Mouse (Mus musculus): ENCODE data around the gene Hcn3. TPM values are rescaled to one million over a fixed set of nuclear protein-coding genes. Genes with fewer than 3 reads are reported as not detected.

Hcn3 gene
- total and polyA plus RNA-seq, 2 experiments from 2014 or later, result 38.1 to 85.7 TPM

DNA sequence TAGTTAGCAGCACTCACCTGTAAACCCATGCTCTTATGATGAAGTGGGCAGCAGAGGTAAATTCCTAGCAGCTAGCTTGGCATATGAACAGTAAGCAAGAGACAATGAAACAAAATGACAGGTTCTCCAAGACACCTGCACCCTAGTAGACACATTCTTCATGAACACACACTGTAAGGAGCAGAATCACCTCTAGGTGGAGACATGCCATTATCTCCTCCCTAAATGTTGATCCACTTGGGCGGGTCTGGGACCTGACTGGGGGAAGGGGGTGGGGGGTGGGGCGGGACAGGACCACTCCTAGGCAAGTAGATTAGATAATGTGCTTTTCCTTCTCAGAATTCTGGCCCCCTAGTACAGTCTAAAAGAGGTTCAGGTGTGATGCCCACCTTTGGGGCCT lies 44.5 kb downstream of the Hcn3 start:
- Histone ChIP-seq H3K4me1 (ENCODE audit: insufficient read depth, low read length) (no peaks in the 10 kb centered on the region), H3K36me3 (ENCODE audit: insufficient read depth, low read length) (no peaks in the 10 kb centered on the region), H3K4me3 (ENCODE audit: low read length) (no peak overlapping the region), H3K27me3 (ENCODE audit: insufficient read depth, low read length) (no peaks in the 10 kb centered on the region), H3K9me3 (ENCODE audit: low read length) (no peaks in the 10 kb centered on the region), H3K4me2 (ENCODE audit: low read depth, low read length) (no peak overlapping the region), H3K9ac (replicated peaks; ENCODE audit: low read length) (no peak overlapping the region), H3K27ac (no peak overlapping the region)
- DNase-seq (ENCODE audit: low spot score) (peak; percentile 30), ATAC-seq (no peak)
- TF ChIP-seq CTCF (IDR thresholded peaks at IDR 0.05; ENCODE audit: low read depth), result peak; percentile 61
- WGBS, result 9% methylated on average over 2 of the region's 2 CpGs

DNA sequence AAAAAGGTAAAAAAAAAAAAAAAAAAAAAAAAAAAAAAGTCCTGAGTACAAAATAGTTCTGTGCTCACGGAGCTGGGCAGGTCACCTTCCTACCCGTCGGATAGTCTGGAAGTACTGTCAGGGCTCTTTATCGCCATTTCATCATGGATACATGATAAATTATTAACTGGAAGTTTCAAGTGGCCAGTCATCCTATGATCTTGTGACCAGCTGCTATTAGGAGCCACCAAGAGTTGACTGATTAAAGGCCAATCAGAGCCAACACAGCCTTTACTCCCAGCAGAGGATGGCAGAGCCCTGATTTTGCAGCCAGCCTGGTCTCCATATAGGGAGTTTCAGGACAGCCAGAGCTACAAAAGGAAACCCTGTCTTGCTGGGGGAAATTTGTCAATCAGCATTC lies 46.9 kb downstream of the Hcn3 start:
- Histone ChIP-seq H3K4me3 (ENCODE audit: low read length) (no peak overlapping the region), H3K27ac (no peak overlapping the region), H3K27me3 (ENCODE audit: insufficient read depth, low read length) (no peaks in the 10 kb centered on the region), H3K9ac (replicated peaks; ENCODE audit: low read length) (no peak overlapping the region), H3K36me3 (ENCODE audit: insufficient read depth, low read length) (no peaks in the 10 kb centered on the region), H3K9me3 (ENCODE audit: low read length) (no peaks in the 10 kb centered on the region), H3K4me1 (ENCODE audit: insufficient read depth, low read length) (no peaks in the 10 kb centered on the region), H3K4me2 (ENCODE audit: low read depth, low read length) (no peak overlapping the region)
- no peak for TF ChIP-seq CTCF (IDR thresholded peaks at IDR 0.05; ENCODE audit: low read depth)
- DNase-seq (ENCODE audit: low spot score) (no peak), ATAC-seq (no peak)
- WGBS, result 85% methylated on average over 4 of the region's 4 CpGs

DNA sequence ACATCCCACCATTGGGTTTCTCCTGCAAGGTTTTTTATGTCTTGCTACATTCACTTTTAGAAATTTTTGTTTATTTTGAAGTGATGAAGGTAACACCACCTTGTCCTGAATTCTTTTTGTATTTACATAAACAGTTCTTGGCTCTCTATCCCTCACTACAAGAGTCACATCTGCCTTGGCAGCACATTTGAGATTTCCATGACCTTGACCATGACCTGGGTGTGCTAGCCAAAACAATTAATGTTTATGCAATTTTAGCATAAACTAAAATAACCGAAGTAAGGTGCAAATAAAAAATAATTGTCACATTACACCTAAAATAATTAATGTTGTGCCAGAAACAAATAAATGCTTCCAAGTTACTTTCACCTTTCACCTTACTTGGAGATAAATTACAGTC lies 51.9 kb downstream of the Hcn3 start:
- Histone ChIP-seq H3K4me3 (ENCODE audit: low read length) (no peak overlapping the region), H3K27me3 (ENCODE audit: insufficient read depth, low read length) (no peaks in the 10 kb centered on the region), H3K36me3 (ENCODE audit: insufficient read depth, low read length) (no peaks in the 10 kb centered on the region), H3K9ac (replicated peaks; ENCODE audit: low read length) (no peak overlapping the region), H3K4me2 (ENCODE audit: low read depth, low read length) (no peak overlapping the region), H3K4me1 (ENCODE audit: insufficient read depth, low read length) (no peaks in the 10 kb centered on the region), H3K27ac (no peak overlapping the region), H3K9me3 (ENCODE audit: low read length) (no peaks in the 10 kb centered on the region)
- TF ChIP-seq CTCF (IDR thresholded peaks at IDR 0.05; ENCODE audit: low read depth), result no peak
- no peak for DNase-seq (ENCODE audit: low spot score)
- ATAC-seq, result no peak
- WGBS, result 77% methylated on average over 1 of the region's 1 CpGs

DNA sequence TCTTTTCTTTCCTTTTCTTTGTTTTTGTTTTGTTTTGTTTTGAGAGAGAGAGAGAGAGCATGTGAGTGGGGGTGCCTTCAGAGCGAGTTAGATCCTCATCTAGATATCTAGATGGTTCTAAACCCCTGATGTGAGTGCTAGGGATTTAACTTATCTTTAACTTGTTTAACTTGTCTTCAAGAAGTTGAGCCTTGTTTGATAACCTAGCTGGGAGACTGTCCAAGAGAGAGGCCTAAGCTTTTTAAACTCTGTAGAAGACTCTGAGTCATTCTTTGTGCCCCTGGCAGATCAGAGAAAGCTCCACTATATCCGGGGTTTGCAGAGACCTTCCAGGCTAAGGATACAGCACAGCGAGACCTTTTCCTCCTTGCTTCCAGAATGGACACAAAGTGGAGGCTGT lies 52.5 kb downstream of the Hcn3 start:
- DNase-seq (ENCODE audit: low spot score) (no peak), ATAC-seq (no peak)
- no peak overlapping the region for H3K27ac ChIP-seq
- no peaks in the 10 kb centered on the region for H3K9me3 ChIP-seq (ENCODE audit: low read length)
- no peaks in the 10 kb centered on the region for H3K4me1 ChIP-seq (ENCODE audit: insufficient read depth, low read length)
- H3K27me3 ChIP-seq (ENCODE audit: insufficient read depth, low read length), result no peaks in the 10 kb centered on the region
- no peak overlapping the region for H3K9ac ChIP-seq (replicated peaks; ENCODE audit: low read length)
- H3K36me3 ChIP-seq (ENCODE audit: insufficient read depth, low read length), result no peaks in the 10 kb centered on the region
- WGBS, result 69% methylated on average over 3 of the region's 3 CpGs
- H3K4me3 ChIP-seq (ENCODE audit: low read length), result no peak overlapping the region
- no peak overlapping the region for H3K4me2 ChIP-seq (ENCODE audit: low read depth, low read length)
- no peak for TF ChIP-seq CTCF (IDR thresholded peaks at IDR 0.05; ENCODE audit: low read depth)

DNA sequence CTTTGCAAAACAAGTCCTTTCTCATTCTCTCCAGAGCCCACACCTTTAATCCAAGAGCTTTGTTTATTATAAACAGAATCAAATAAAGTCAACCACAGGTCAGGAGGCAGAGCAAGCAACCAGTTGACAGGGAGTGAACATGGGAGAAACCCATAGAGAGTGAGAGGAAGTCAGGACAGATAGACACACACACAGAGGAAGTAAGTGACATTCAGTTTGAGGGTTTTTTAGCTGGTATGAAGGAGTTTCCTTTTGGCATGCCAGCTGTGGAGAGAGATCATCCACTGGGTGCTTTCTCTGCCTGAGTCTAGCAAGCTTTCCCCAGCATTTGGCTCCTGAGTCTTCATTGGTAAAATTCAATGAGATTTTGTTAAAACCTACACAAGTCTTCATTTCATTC lies 53.1 kb downstream of the Hcn3 start:
- DNase-seq (ENCODE audit: low spot score) (no peak), ATAC-seq (no peak)
- Histone ChIP-seq H3K9ac (replicated peaks; ENCODE audit: low read length) (no peak overlapping the region), H3K36me3 (ENCODE audit: insufficient read depth, low read length) (no peaks in the 10 kb centered on the region), H3K4me2 (ENCODE audit: low read depth, low read length) (no peak overlapping the region), H3K27ac (no peak overlapping the region), H3K4me1 (ENCODE audit: insufficient read depth, low read length) (no peaks in the 10 kb centered on the region; the same call in 1 of the 2 replicates), H3K9me3 (ENCODE audit: low read length) (no peaks in the 10 kb centered on the region), H3K4me3 (ENCODE audit: low read length) (no peak overlapping the region), H3K27me3 (ENCODE audit: insufficient read depth, low read length) (no peaks in the 10 kb centered on the region)
- no peak for TF ChIP-seq CTCF (IDR thresholded peaks at IDR 0.05; ENCODE audit: low read depth)

DNA sequence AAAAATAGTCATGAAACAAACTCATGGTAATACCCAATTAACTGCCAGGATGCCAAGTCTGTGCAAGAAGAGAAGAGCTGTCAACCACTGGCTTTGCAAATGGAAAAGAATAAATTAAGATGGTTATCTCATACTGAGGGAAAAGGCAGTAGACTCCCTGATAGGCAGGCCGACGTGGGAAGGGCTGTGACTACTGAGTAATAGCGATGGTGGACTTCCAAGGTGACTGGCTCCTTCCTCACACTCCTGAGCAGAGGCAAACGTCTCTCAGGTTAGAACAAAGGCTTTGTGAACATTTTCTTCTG lies 56.8 kb downstream of the Hcn3 start:
- Histone ChIP-seq H3K27ac (no peak overlapping the region), H3K27me3 (ENCODE audit: insufficient read depth, low read length) (no peaks in the 10 kb centered on the region), H3K4me1 (ENCODE audit: insufficient read depth, low read length) (peaks cover 5% of the 10 kb centered on the region), H3K36me3 (ENCODE audit: insufficient read depth, low read length) (0 out of 2 replicates have a peak, but pooled peaks cover 4% of the 10 kb centered on the region), H3K9ac (replicated peaks; ENCODE audit: low read length) (no peak overlapping the region), H3K4me2 (ENCODE audit: low read depth, low read length) (no peak overlapping the region), H3K9me3 (ENCODE audit: low read length) (no peaks in the 10 kb centered on the region), H3K4me3 (ENCODE audit: low read length) (no peak overlapping the region)
- ATAC-seq (no peak), DNase-seq (ENCODE audit: low spot score) (no peak)
- WGBS, result 73% methylated on average over 4 of the region's 4 CpGs
- TF ChIP-seq CTCF (IDR thresholded peaks at IDR 0.05; ENCODE audit: low read depth), result no peak

DNA sequence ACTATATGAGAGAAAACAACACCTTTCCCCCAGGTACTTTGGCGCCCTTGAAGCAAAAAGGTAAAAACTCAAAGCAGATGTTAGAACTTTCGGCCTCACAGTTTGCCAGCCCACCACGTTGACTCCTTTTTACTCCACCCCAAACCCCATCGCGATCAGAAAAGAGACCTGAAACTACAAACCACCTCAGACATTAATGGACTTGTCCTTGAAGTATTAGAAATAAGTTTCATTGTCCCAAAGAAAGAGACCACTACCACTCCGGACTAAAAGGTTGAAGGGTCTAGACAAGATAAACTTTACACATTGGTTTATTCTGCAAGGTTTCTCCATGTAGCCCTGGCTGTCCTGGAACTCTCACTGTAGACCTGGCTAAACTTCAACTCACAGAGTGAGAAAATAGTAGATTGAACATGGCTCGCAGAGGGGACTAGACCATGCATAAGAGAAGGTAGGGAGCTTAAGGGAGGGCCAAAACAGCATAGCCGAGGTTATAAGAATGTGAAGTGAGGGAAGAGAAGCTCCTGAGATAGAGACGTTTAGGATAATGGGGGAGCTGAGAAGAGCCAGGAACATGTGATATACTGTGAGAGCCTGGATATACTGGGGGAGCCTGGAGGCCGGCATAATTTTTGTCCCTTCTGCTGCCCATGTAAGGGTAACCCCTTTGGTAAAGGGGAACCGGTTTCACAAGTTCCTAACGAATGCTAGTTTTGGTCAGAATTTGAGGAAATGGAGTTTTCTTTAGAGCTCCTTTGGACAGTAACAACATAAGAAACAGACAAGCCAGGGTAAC lies 57.3 kb downstream of the Hcn3 start:
- ATAC-seq (no peak), DNase-seq (ENCODE audit: low spot score) (no peak)
- H3K4me2 ChIP-seq (ENCODE audit: low read depth, low read length), result peak overlapping the region; percentile 81
- H3K4me1 ChIP-seq (ENCODE audit: insufficient read depth, low read length), result peaks cover 5% of the 10 kb centered on the region
- no peak overlapping the region for H3K9ac ChIP-seq (replicated peaks; ENCODE audit: low read length)
- no peak overlapping the region; the same call in 1 of the 2 replicates for H3K4me3 ChIP-seq (ENCODE audit: low read length)
- H3K36me3 ChIP-seq (ENCODE audit: insufficient read depth, low read length), result peaks cover 10% of the 10 kb centered on the region; the same call in 1 of the 2 replicates
- H3K9me3 ChIP-seq (ENCODE audit: low read length), result no peaks in the 10 kb centered on the region
- no peaks in the 10 kb centered on the region for H3K27me3 ChIP-seq (ENCODE audit: insufficient read depth, low read length)
- no peak for TF ChIP-seq CTCF (IDR thresholded peaks at IDR 0.05; ENCODE audit: low read depth)
- 0 out of 2 replicates have a peak overlapping the region, but pooled peaks have one; percentile 3 for H3K27ac ChIP-seq
- 69% methylated on average over 12 of the region's 12 CpGs for whole genome bisulfite sequencing
